In genomic region chr17:87112852-87113592, GRCm38 (mm10) we compare ENCODE assay signal across 13 mouse cellular contexts.
"Had no signal": no experiment of that assay in that cellular context is flagged by ENCODE, and none has a peak within 500 bp of the region (broad histone marks: within the 10 kb centered on the region; RNA-seq: fewer than 3 reads in every experiment).

No protein-coding gene starts in this region.

- H3K9me3 ChIP-seq: hindbrain, embryonic 13.5 days; limb, embryonic 15.5 days; lung, embryonic 15.5 days; midbrain, embryonic 15.5 days; neural tube, embryonic 13.5 days had no signal

- DNase-seq: kidney, adult 11 months; kidney, postnatal 14 days; lung, postnatal 4 days; right cerebral cortex, postnatal 14 days; thymus, postnatal 36 days had no signal

- H3K4me2 ChIP-seq: hindbrain, embryonic 13.5 days; limb, embryonic 15.5 days; lung, embryonic 15.5 days; midbrain, embryonic 11.5 days; midbrain, embryonic 15.5 days; neural tube, embryonic 13.5 days had no signal

- ATAC-seq: hindbrain, postnatal 0 days; midbrain, embryonic 15.5 days had no signal

- H3K4me3 ChIP-seq: hindbrain, embryonic 13.5 days; left cerebral cortex, adult 2 months; limb, embryonic 15.5 days; lung, embryonic 15.5 days; midbrain, embryonic 15.5 days; neural tube, embryonic 13.5 days had no signal

- H3K27ac ChIP-seq: hindbrain, embryonic 13.5 days; hindbrain, postnatal 0 days; left cerebral cortex, adult 2 months; limb, embryonic 15.5 days; lung, embryonic 15.5 days; midbrain, embryonic 15.5 days; neural tube, embryonic 13.5 days had no signal

- H3K36me3 ChIP-seq: hindbrain, embryonic 13.5 days; limb, embryonic 15.5 days; lung, embryonic 15.5 days; midbrain, embryonic 15.5 days; neural tube, embryonic 13.5 days had no signal

- H3K9ac ChIP-seq: hindbrain, embryonic 13.5 days; limb, embryonic 15.5 days; lung, embryonic 15.5 days; midbrain, embryonic 15.5 days; neural tube, embryonic 13.5 days had no signal

- H3K27me3 ChIP-seq: hindbrain, embryonic 13.5 days; limb, embryonic 15.5 days; lung, embryonic 15.5 days; midbrain, embryonic 15.5 days; neural tube, embryonic 13.5 days had no signal
